Mouse (Mus musculus) ES-E14 (cell line): Measurements from ENCODE around the gene Thegl.

Experiments
- CHD2 ChIP-seq: IDR thresholded peaks from 2 replicates; pipeline ENCODE4 v1.6.1; 2014; ENCODE audit warnings: mild to moderate bottlenecking, low read depth, low read length, inconsistent platforms
- HCFC1 ChIP-seq: IDR thresholded peaks from 2 replicates; pipeline ENCODE4 v1.6.1; 2012; ENCODE audit warnings: low read length, inconsistent platforms, borderline replicate concordance; ENCODE audit not compliant: insufficient read depth
- MAFK ChIP-seq: IDR thresholded peaks from 2 replicates; pipeline ENCODE4 v1.6.1; 2014; ENCODE audit warnings: mild to moderate bottlenecking, low read depth, low read length, inconsistent platforms; ENCODE audit not compliant: insufficient read depth
- ZC3H11A ChIP-seq: IDR thresholded peaks from 2 replicates; pipeline ENCODE4 v1.6.1; 2012; ENCODE audit warnings: low read depth, mild to moderate bottlenecking, inconsistent platforms, low read length, borderline replicate concordance
- ZNF384 ChIP-seq: IDR thresholded peaks from 2 replicates; pipeline ENCODE4 v1.6.1; 2012; ENCODE audit warnings: low read depth, low read length, inconsistent platforms

DNA sequence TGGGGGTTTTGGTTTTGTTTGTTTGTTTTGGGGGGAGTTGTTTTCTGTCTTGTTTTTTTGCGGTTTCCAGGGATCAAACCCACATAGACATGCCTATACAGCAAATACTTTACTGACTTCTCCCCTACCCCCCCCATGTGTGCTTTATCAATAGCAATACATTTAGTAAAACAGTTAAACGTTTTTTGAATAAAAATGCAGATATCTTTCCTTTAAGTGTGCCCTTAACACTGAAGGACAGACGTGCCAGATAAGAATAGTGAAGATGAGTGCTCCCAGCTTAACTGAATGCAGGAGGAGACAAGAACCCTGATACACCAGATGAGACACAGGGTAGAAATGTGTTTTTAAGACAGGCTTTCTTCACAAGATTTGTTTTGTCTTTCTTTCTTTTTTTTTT is 4.7 kb upstream of the Thegl start:
- TF ChIP-seq ZNF384 (no peak), ZC3H11A (no peak), CHD2 (no peak), HCFC1 (no peak), MAFK (no peak)
